ENCODE assay signal across 34 mouse cellular contexts in genomic region chr1:74307146-74307545, GRCm38 (mm10). TPM values are rescaled to one million over a fixed set of nuclear protein-coding genes. Genes with fewer than 3 reads are reported as not detected.
DNase-seq lines count a peak whose midpoint lies in the region; ATAC-seq and TF ChIP-seq lines count a peak whose summit lies in the region.
"Had no signal": no experiment of that assay in that cellular context is flagged by ENCODE, and none has a peak within 500 bp of the region (broad histone marks: within the 10 kb centered on the region; RNA-seq: fewer than 3 reads in every experiment).

No protein-coding gene starts in this region.

- TF ChIP-seq EP300 in CH12.LX (IDR thresholded peaks at IDR 0.05; ENCODE audit: low read length) = no peak
- no peak for TF ChIP-seq EP300 in stomach, postnatal 0 days (optimal IDR thresholded peaks at IDR 0.05)
- TF ChIP-seq EP300 in lung, postnatal 0 days (IDR thresholded peaks at IDR 0.05) = no peak

- H3K9me3 ChIP-seq in CH12.LX (replicated peaks; ENCODE audit: low read length) = peaks cover 2% of the 10 kb centered on the region
- no peaks in the 10 kb centered on the region for H3K9me3 ChIP-seq in intestine, embryonic 16.5 days (ENCODE audit: control insufficient read depth, low read length)
- no peaks in the 10 kb centered on the region for H3K9me3 ChIP-seq in stomach, postnatal 0 days (ENCODE audit: control insufficient read depth, low read length)
- no peaks in the 10 kb centered on the region for H3K9me3 ChIP-seq in lung, postnatal 0 days (ENCODE audit: low read length)
- H3K9me3 ChIP-seq: forebrain, embryonic 13.5 days; G1E; heart, embryonic 15.5 days; kidney, embryonic 15.5 days; lung, embryonic 15.5 days had no signal

- H3K27me3 ChIP-seq in CH12.LX (replicated peaks) = no peaks in the 10 kb centered on the region
- no peaks in the 10 kb centered on the region for H3K27me3 ChIP-seq in intestine, embryonic 16.5 days (replicated peaks; ENCODE audit: control insufficient read depth, insufficient read depth, low read length)
- H3K27me3 ChIP-seq in stomach, postnatal 0 days (ENCODE audit: control insufficient read depth, insufficient read depth, low read length) = no peaks in the 10 kb centered on the region
- H3K27me3 ChIP-seq in lung, postnatal 0 days (replicated peaks; ENCODE audit: insufficient read depth, low read length) = no peaks in the 10 kb centered on the region
- H3K27me3 ChIP-seq: heart, embryonic 15.5 days; kidney, embryonic 15.5 days; limb, embryonic 12.5 days; lung, embryonic 15.5 days had no signal

- TF ChIP-seq POLR2A in CH12.LX (IDR thresholded peaks at IDR 0.05; ENCODE audit: low read depth, low read length) = no peak

- H3K36me3 ChIP-seq in CH12.LX (replicated peaks in 1 of 2; ENCODE audit: control insufficient read depth in 1 of 2, insufficient read depth in 1 of 2, low read length in 1 of 2) = peaks cover 0 to 2% of the 10 kb centered on the region in 2 experiments
- H3K36me3 ChIP-seq in intestine, embryonic 16.5 days (ENCODE audit: control insufficient read depth, insufficient read depth, low read length) = no peaks in the 10 kb centered on the region
- no peaks in the 10 kb centered on the region for H3K36me3 ChIP-seq in stomach, postnatal 0 days (ENCODE audit: control insufficient read depth, insufficient read depth, low read length)
- no peaks in the 10 kb centered on the region for H3K36me3 ChIP-seq in lung, postnatal 0 days (ENCODE audit: insufficient read depth, low read length)
- H3K36me3 ChIP-seq: heart, embryonic 15.5 days; kidney, embryonic 15.5 days; limb, embryonic 12.5 days; lung, embryonic 15.5 days had no signal

- no peak overlapping the region for H3K27ac ChIP-seq in CH12.LX (ENCODE audit: insufficient read depth, low read depth)
- peak overlapping the region; percentile 57; the same call in 1 of the 2 replicates for H3K27ac ChIP-seq in intestine, embryonic 16.5 days (ENCODE audit: low read length)
- H3K27ac ChIP-seq in stomach, postnatal 0 days (replicated peaks) = peak overlapping the region; percentile 69
- no peak overlapping the region for H3K27ac ChIP-seq in lung, postnatal 0 days (ENCODE audit: low read length)
- H3K27ac ChIP-seq: forebrain, embryonic 13.5 days; gastrocnemius, adult 2 months; hindbrain, embryonic 14.5 days; kidney, embryonic 15.5 days; limb, embryonic 12.5 days; liver, embryonic 14.5 days; lung, embryonic 15.5 days had no signal

- peak; percentile 62 for ATAC-seq in intestine, embryonic 16.5 days
- peak; percentile 79 for ATAC-seq in stomach, postnatal 0 days (ENCODE audit: low FRiP score, low TSS enrichment)
- ATAC-seq in lung, postnatal 0 days = no peak
- ATAC-seq: forebrain, embryonic 13.5 days; inflammation-experienced regulatory T-cells, adult 6 months had no signal

- H3K79me2 ChIP-seq in CH12.LX (replicated peaks; ENCODE audit: control insufficient read depth, extremely low read depth, insufficient read depth, poor library complexity, severe bottlenecking) = peaks cover 9% of the 10 kb centered on the region

- H3K9ac ChIP-seq in CH12.LX (ENCODE audit: insufficient read depth, low read depth) = no peak overlapping the region
- 0 out of 2 replicates have a peak overlapping the region, but pooled peaks have one; percentile 13 for H3K9ac ChIP-seq in intestine, embryonic 16.5 days (ENCODE audit: low read depth, low read length)
- no peak overlapping the region for H3K9ac ChIP-seq in stomach, postnatal 0 days (ENCODE audit: low read length)
- no peak overlapping the region for H3K9ac ChIP-seq in lung, postnatal 0 days (replicated peaks; ENCODE audit: low read depth)
- H3K9ac ChIP-seq: forebrain, embryonic 13.5 days; heart, embryonic 15.5 days; hindbrain, embryonic 14.5 days; kidney, embryonic 15.5 days; limb, embryonic 12.5 days; liver, embryonic 14.5 days; lung, embryonic 15.5 days had no signal

- no peak for TF ChIP-seq CTCF in CH12.LX (conservative IDR thresholded peaks at IDR 0.05 in 1 of 2, IDR thresholded peaks at IDR 0.05 in 1 of 2; ENCODE audit: low read depth in 2 of 2, low read length in 2 of 2)
- TF ChIP-seq CTCF in stomach, postnatal 0 days (IDR thresholded peaks at IDR 0.05; ENCODE audit: low read depth) = peak; percentile 26
- no peak for TF ChIP-seq CTCF in lung, postnatal 0 days (IDR thresholded peaks at IDR 0.05)

- 63% methylated on average over 1 of the region's 1 CpGs for WGBS in intestine, embryonic 16.5 days
- 65% methylated on average over 1 of the region's 1 CpGs for WGBS in stomach, postnatal 0 days
- 95% methylated on average over 1 of the region's 1 CpGs for WGBS in lung, postnatal 0 days

- dilution Hi-C loops in CH12.LX (cut with MboI; ENCODE audit: extremely low pct_ligation_motif_present, extremely low pct_unique_long_range_greater_than_20kb, low sequenced_read_pairs) = no loop called here

- peaks cover 6 to 50% of the 10 kb centered on the region in 2 experiments for H3K4me1 ChIP-seq in CH12.LX (ENCODE audit: control insufficient read depth in 1 of 2, insufficient read depth in 2 of 2)
- peaks cover 24% of the 10 kb centered on the region for H3K4me1 ChIP-seq in intestine, embryonic 16.5 days (ENCODE audit: control insufficient read depth, insufficient read depth, low read length)
- H3K4me1 ChIP-seq in stomach, postnatal 0 days (replicated peaks; ENCODE audit: control insufficient read depth, insufficient read depth) = peaks cover 8% of the 10 kb centered on the region
- peaks cover 12% of the 10 kb centered on the region; the same call in 1 of the 2 replicates for H3K4me1 ChIP-seq in lung, postnatal 0 days (ENCODE audit: insufficient read depth, low read depth, low read length)

- H3K4me2 ChIP-seq in CH12.LX (ENCODE audit: insufficient read depth, low read depth, poor library complexity, severe bottlenecking) = no peak overlapping the region
- no peak overlapping the region for H3K4me2 ChIP-seq in intestine, embryonic 16.5 days (ENCODE audit: low read depth, low read length)
- no peak overlapping the region for H3K4me2 ChIP-seq in stomach, postnatal 0 days (replicated peaks; ENCODE audit: low read depth)
- no peak overlapping the region for H3K4me2 ChIP-seq in lung, postnatal 0 days (replicated peaks; ENCODE audit: low read depth, low read length)
- H3K4me2 ChIP-seq: forebrain, embryonic 13.5 days; heart, embryonic 15.5 days; hindbrain, embryonic 14.5 days; kidney, embryonic 15.5 days; limb, embryonic 12.5 days; lung, embryonic 15.5 days had no signal

- H3K4me3 ChIP-seq in CH12.LX (replicated peaks in 1 of 3; ENCODE audit: low read depth in 2 of 3, low read length in 2 of 3, poor library complexity in 1 of 3) = no peak overlapping the region
- H3K4me3 ChIP-seq in intestine, embryonic 16.5 days (ENCODE audit: low read length) = no peak overlapping the region
- H3K4me3 ChIP-seq in stomach, postnatal 0 days (ENCODE audit: low read depth, low read length) = no peak overlapping the region
- no peak overlapping the region for H3K4me3 ChIP-seq in lung, postnatal 0 days (ENCODE audit: low read depth, low read length)
- H3K4me3 ChIP-seq: forebrain, embryonic 13.5 days; gastrocnemius, adult 2 months; heart, embryonic 15.5 days; kidney, embryonic 15.5 days; limb, embryonic 12.5 days; lung, embryonic 15.5 days had no signal

- no peak for TF ChIP-seq RAD21 in CH12.LX (IDR thresholded peaks at IDR 0.05; ENCODE audit: low read depth, low read length)

- in situ Hi-C loops in CH12.LX (cut with MboI; ENCODE audit: low pct_ligation_motif_present, low pct_unique_long_range_greater_than_20kb, low sequenced_read_pairs) = loop anchor here (5.0 kb wide), 1 partner anchor 55 kb away; the partner anchor contains the start of gene Catip

- no peak for DNase-seq in CH12.LX (ENCODE audit: extremely low read depth)
- peak; percentile 67 for DNase-seq in ES-CJ7 (ENCODE audit: low read depth, low spot score)
- peak; percentile 82 for DNase-seq in stomach, postnatal 0 days (ENCODE audit: low spot score)
- no peak for DNase-seq in frontal cortex, postnatal 14 days (ENCODE audit: low spot score in 2 of 2)
- no peak for DNase-seq in lung, postnatal 0 days (ENCODE audit: low spot score)
- DNase-seq in left cerebral cortex, adult 18-20 months (ENCODE audit: low spot score in 2 of 2) = no peak
- DNase-seq: adrenal gland, postnatal 25 days; cerebellum, adult 11 months; cerebellum, postnatal 10 days; gastrocnemius, adult 2 months; heart, postnatal 4 days; kidney, postnatal 36 days; layer of hippocampus, postnatal 36 days; lung, postnatal 4 days; midbrain, embryonic 14.5 days; right cerebral cortex, postnatal 14 days; spleen, adult 18-20 months; thymus, adult 18-20 months had no signal

RNA-seq across cellular contexts. Expression of gene Tmbim1, which starts 1.7 kb away (rescaled TPM):
- total RNA-seq in CH12.LX (2012; rRNA removed) (30.9 and 32.4 TPM in 2 replicates), CH12.LX (2014; rRNA removed) (26.6 and 28.3 TPM in 2 replicates)
- polyA plus RNA-seq in CH12.LX (2012; ENCODE audit: insufficient read length, low read depth) = 31.1 and 35.1 TPM in 2 replicates
- 77.3 and 79.8 TPM in 2 replicates for polyA plus RNA-seq in intestine, embryonic 16.5 days (2015; fragmentation: Nextera tagmentation; extraction: Ambion mirVana)
- polyA plus RNA-seq in stomach, postnatal 0 days (2015; fragmentation: Nextera tagmentation; extraction: Ambion mirVana) = 109 and 118 TPM in 2 replicates
- 148 and 149 TPM in 2 replicates for polyA plus RNA-seq in lung, postnatal 0 days (2015; fragmentation: Nextera tagmentation; extraction: Ambion mirVana)
- 10 to 100 TPM; 19.1 to 24.1 TPM for total RNA-seq in left cerebral cortex, adult 18-20 months (2021)

RNA-seq across cellular contexts. Expression of gene Pnkd, which starts 22.4 kb away (rescaled TPM):
- total RNA-seq in CH12.LX (2012; rRNA removed) (117 and 154 TPM in 2 replicates), CH12.LX (2014; rRNA removed) (42.7 and 45.5 TPM in 2 replicates)
- polyA plus RNA-seq in CH12.LX (2012; ENCODE audit: insufficient read length, low read depth) = 263 and 318 TPM in 2 replicates
- polyA plus RNA-seq in intestine, embryonic 16.5 days (2015; fragmentation: Nextera tagmentation; extraction: Ambion mirVana) = 139 and 148 TPM in 2 replicates
- 84.8 and 88.2 TPM in 2 replicates for polyA plus RNA-seq in stomach, postnatal 0 days (2015; fragmentation: Nextera tagmentation; extraction: Ambion mirVana)
- polyA plus RNA-seq in lung, postnatal 0 days (2015; fragmentation: Nextera tagmentation; extraction: Ambion mirVana) = 88.7 and 91.4 TPM in 2 replicates
- total RNA-seq in left cerebral cortex, adult 18-20 months (2021) = 100 to 1,000 TPM; 179 TPM

RNA-seq across cellular contexts. Expression of gene Aamp, which starts 22.6 kb away (rescaled TPM):
- 151 and 163 TPM in 2 replicates for total RNA-seq in CH12.LX (2012; rRNA removed)
- 103 and 108 TPM in 2 replicates for total RNA-seq in CH12.LX (2014; rRNA removed)
- polyA plus RNA-seq in CH12.LX (2012; ENCODE audit: insufficient read length, low read depth) = 172 and 193 TPM in 2 replicates
- 246 and 256 TPM in 2 replicates for polyA plus RNA-seq in intestine, embryonic 16.5 days (2015; fragmentation: Nextera tagmentation; extraction: Ambion mirVana)
- 154 and 157 TPM in 2 replicates for polyA plus RNA-seq in stomach, postnatal 0 days (2015; fragmentation: Nextera tagmentation; extraction: Ambion mirVana)
- polyA plus RNA-seq in lung, postnatal 0 days (2015; fragmentation: Nextera tagmentation; extraction: Ambion mirVana) = 213 and 214 TPM in 2 replicates
- 100 to 1,000 TPM; 141 to 150 TPM for total RNA-seq in left cerebral cortex, adult 18-20 months (2021)

RNA-seq across cellular contexts. Expression of gene Gpbar1, which starts 28.8 kb away (rescaled TPM):
- total RNA-seq in CH12.LX (2012; rRNA removed) (0.21 TPM in 1 of 2 replicates, not detected in the other), CH12.LX (2014; rRNA removed) (not detected in 2 replicates)
- not detected in 2 replicates for polyA plus RNA-seq in CH12.LX (2012; ENCODE audit: insufficient read length, low read depth)
- polyA plus RNA-seq in intestine, embryonic 16.5 days (2015; fragmentation: Nextera tagmentation; extraction: Ambion mirVana) = 2.6 and 2.7 TPM in 2 replicates
- 0.51 and 0.63 TPM in 2 replicates for polyA plus RNA-seq in stomach, postnatal 0 days (2015; fragmentation: Nextera tagmentation; extraction: Ambion mirVana)
- polyA plus RNA-seq in lung, postnatal 0 days (2015; fragmentation: Nextera tagmentation; extraction: Ambion mirVana) = 0.18 and 0.30 TPM in 2 replicates
- not detected for total RNA-seq in left cerebral cortex, adult 18-20 months (2021)
- total RNA-seq: adrenal gland, postnatal 25 days; gastrocnemius, adult 2 months; gastrocnemius, postnatal 4 days; heart, adult 8-10 months; heart, postnatal 4 days; layer of hippocampus, adult 8-10 months; layer of hippocampus, postnatal 36 days; left cerebral cortex, postnatal 14 days had no signal
- polyA plus RNA-seq: C2C12; forebrain, embryonic 13.5 days; G1E had no signal

RNA-seq across cellular contexts. Expression of gene Catip, which starts 54.8 kb away (rescaled TPM):
- 0.21 and 0.30 TPM in 2 replicates for total RNA-seq in CH12.LX (2012; rRNA removed)
- 0.11 and 0.20 TPM in 2 replicates for total RNA-seq in CH12.LX (2014; rRNA removed)
- 2.1 and 2.6 TPM in 2 replicates for polyA plus RNA-seq in CH12.LX (2012; ENCODE audit: insufficient read length, low read depth)
- 0.24 and 0.50 TPM in 2 replicates for polyA plus RNA-seq in intestine, embryonic 16.5 days (2015; fragmentation: Nextera tagmentation; extraction: Ambion mirVana)
- 0.50 and 0.73 TPM in 2 replicates for polyA plus RNA-seq in stomach, postnatal 0 days (2015; fragmentation: Nextera tagmentation; extraction: Ambion mirVana)
- 3.4 and 5.1 TPM in 2 replicates for polyA plus RNA-seq in lung, postnatal 0 days (2015; fragmentation: Nextera tagmentation; extraction: Ambion mirVana)
- total RNA-seq in left cerebral cortex, adult 18-20 months (2021) = 1 to 10 TPM in 1 of 2 experiments, under 1 TPM in 1; 0.82 to 1.5 TPM
- total RNA-seq: megakaryocyte-erythroid progenitor cell, adult 5-6 weeks had no signal
- polyA plus RNA-seq: C2C12; G1E; inflammation-experienced regulatory T-cells, adult 6 months had no signal

Comparison
In these comparisons a context has a peak if more than half of its experiments do, and no peak if none do; other contexts are left out.
1. DNase-seq: peak in ES-CJ7 (single experiment) and stomach, postnatal 0 days (single experiment); none in CH12.LX (single experiment), frontal cortex, postnatal 14 days (0 of 2), lung, postnatal 0 days (single experiment) and left cerebral cortex, adult 18-20 months (0 of 2).
2. H3K27ac ChIP-seq: peak in intestine, embryonic 16.5 days (single experiment) and stomach, postnatal 0 days (single experiment); none in CH12.LX (single experiment) and lung, postnatal 0 days (single experiment).